Mouse (Mus musculus): ENCODE data around the gene Ppp1r12a. TPM values are rescaled to one million over a fixed set of nuclear protein-coding genes. Genes with fewer than 3 reads are reported as not detected.
A peak's percentile ranks its signal among the peaks of the same experiment; 100 is the strongest.

The Ppp1r12a gene
- polyA plus RNA-seq, 1 experiment from 2014 or later, result 104 TPM

DNA sequence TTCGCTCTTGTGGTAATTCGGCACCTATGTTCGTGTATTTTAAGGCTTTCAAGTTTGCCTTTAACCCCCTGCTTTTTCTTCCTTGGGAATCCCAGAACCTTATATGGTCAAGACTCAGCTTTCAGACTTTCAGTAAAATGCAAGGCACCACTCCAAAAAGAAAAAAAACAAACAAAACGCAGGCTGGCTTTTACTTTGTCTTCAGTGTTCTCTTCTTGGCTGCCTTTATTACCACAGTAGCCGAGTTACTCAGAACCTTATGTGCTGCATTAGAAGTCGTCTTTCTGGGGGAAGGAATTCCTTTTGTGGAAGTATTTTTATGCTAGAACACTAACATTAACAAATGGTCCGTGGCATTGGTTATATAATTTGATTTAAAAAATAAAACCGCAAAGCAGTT, 22.8 kb downstream of the Ppp1r12a start:
- H3K4me1 ChIP-seq, result peaks cover 8% of the 10 kb centered on the region
- H3K4me2 ChIP-seq, result no peak overlapping the region
- H3K27ac ChIP-seq, result peak overlapping the region; percentile 13; the same call in 1 of the 2 replicates
- H3K27me3 ChIP-seq, result no peaks in the 10 kb centered on the region
- no peaks in the 10 kb centered on the region for H3K36me3 ChIP-seq
- no peak overlapping the region for H3K9ac ChIP-seq
- ATAC-seq (ENCODE audit: borderline replicate concordance, extremely low read depth, low FRiP score, low TSS enrichment), result no peak
- WGBS, result 57% methylated on average over 8 of the region's 8 CpGs
- H3K9me3 ChIP-seq, result no peaks in the 10 kb centered on the region
- H3K4me3 ChIP-seq, result no peak overlapping the region

DNA sequence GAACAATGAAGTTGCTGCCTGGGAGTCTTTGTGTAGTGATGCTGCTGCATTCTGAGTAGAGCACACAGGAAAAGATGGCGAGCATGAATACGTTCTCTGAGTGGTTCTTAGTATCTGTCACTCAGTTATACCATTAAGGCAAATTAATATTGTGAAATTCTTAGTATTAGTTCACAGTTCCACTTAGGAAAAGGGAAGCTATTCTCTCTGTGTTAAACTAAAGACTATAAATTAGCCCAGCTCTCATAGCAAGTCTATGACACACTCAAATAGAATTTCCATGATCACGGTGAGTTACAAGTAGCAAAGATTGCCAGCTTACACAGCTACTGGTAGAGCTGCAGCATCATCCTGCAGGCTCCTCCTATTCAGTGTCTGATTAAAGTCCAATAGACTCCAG, 23.3 kb downstream of the Ppp1r12a start:
- no peak for ATAC-seq (ENCODE audit: borderline replicate concordance, extremely low read depth, low FRiP score, low TSS enrichment)
- no peak overlapping the region for H3K9ac ChIP-seq
- peaks cover 8% of the 10 kb centered on the region for H3K4me1 ChIP-seq
- H3K27me3 ChIP-seq, result no peaks in the 10 kb centered on the region
- 83% methylated on average over 3 of the region's 3 CpGs for WGBS
- H3K4me2 ChIP-seq, result no peak overlapping the region
- no peak overlapping the region for H3K4me3 ChIP-seq
- H3K36me3 ChIP-seq, result no peaks in the 10 kb centered on the region
- no peaks in the 10 kb centered on the region for H3K9me3 ChIP-seq
- no peak overlapping the region for H3K27ac ChIP-seq

DNA sequence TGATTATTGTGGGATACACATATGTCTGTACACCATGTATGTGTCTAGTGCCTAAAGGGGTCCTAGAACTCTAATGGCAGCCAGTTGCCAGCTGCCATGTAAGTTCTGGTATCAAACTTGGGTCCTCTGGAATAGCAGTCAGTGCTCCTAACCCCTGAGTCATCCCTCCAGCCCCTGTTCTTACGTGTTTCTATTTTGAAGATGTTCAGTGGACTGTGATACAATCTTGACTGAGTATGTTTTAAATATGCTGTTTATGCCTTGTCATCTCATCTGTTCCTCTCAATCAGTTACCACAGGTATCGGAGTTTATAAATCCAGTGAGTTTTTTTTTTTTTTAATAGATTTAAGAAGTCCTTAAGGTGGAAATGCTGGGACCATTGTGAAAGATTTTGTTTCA, 27.3 kb downstream of the Ppp1r12a start:
- no peak for ATAC-seq (ENCODE audit: borderline replicate concordance, extremely low read depth, low FRiP score, low TSS enrichment)
- Histone ChIP-seq H3K27me3 (no peaks in the 10 kb centered on the region), H3K4me3 (no peak overlapping the region), H3K9ac (no peak overlapping the region), H3K9me3 (no peaks in the 10 kb centered on the region), H3K27ac (no peak overlapping the region), H3K4me1 (peaks cover 8% of the 10 kb centered on the region; the same call in 1 of the 2 replicates), H3K36me3 (no peaks in the 10 kb centered on the region), H3K4me2 (no peak overlapping the region)
- WGBS, result 87% methylated on average over 2 of the region's 2 CpGs

DNA sequence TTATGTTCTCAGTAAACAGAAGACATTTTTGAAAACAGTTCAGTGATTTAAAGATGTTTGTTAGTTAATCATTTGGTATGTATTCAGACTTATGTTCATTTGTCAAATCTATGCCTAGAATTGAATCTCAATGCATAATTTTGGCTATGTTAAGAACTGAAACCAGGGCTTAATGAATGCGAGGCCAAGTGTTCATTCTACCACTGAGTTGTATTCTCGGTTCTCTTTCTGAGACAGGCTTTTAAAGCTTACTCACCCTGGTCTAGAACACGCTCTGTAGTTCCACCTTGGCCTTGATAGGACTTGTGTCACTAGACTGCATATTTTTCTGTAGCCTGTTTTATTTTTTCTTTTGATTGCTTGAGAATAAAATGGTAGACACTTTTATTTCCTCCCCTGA, 28.0 kb downstream of the Ppp1r12a start:
- 84% methylated on average over 3 of the region's 3 CpGs for WGBS
- no peak overlapping the region for H3K9ac ChIP-seq
- H3K27ac ChIP-seq, result no peak overlapping the region
- no peak overlapping the region for H3K4me2 ChIP-seq
- no peaks in the 10 kb centered on the region for H3K36me3 ChIP-seq
- no peak overlapping the region for H3K4me3 ChIP-seq
- H3K27me3 ChIP-seq, result no peaks in the 10 kb centered on the region
- no peaks in the 10 kb centered on the region for H3K9me3 ChIP-seq
- ATAC-seq (ENCODE audit: borderline replicate concordance, extremely low read depth, low FRiP score, low TSS enrichment), result no peak
- H3K4me1 ChIP-seq, result peaks cover 3% of the 10 kb centered on the region; the same call in 1 of the 2 replicates

DNA sequence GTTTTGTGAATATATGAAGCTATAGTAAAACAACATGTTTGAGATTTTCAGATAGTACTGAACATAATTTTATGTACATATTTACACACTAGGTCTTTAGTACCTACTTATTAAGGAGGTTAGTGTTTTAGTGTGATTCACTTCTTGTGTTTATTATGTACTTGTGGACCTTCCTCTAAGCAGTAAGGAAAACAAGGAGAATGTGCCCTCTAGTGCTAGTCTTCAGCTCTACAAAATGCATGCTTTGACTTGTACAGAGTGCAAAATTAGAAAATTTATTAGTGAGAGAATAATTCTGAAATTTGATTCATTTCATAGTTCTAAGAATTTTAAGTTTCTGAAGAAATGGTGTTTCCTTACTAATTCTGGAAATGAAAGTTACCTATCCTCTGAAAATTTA, 28.6 kb downstream of the Ppp1r12a start:
- H3K4me3 ChIP-seq, result no peak overlapping the region
- ATAC-seq (ENCODE audit: borderline replicate concordance, extremely low read depth, low FRiP score, low TSS enrichment), result no peak; the same call in 1 of the 2 replicates

DNA sequence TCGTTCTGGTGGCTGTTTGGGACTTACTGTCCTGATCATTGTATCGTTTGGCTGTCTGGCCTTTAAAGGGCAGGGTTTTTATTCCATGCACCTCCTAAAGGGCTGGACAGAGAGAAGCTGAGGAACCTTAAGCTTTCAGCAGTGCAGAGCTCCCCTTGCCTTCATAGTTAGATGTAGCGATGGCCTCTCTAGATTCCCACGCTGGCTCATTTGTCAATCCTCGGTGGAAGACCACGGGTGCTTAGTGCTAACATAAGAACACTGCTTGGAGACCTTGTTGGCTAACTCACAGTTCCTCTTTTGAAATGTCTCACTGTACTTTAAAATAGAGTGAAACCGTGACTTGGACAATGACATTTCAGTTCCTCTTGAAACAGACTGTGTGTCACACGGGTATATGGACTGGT, 29.4 kb downstream of the Ppp1r12a start:
- Histone ChIP-seq H3K27me3 (no peaks in the 10 kb centered on the region), H3K4me1 (peaks cover 4% of the 10 kb centered on the region; the same call in 1 of the 2 replicates), H3K9me3 (no peaks in the 10 kb centered on the region), H3K36me3 (no peaks in the 10 kb centered on the region), H3K27ac (no peak overlapping the region), H3K9ac (no peak overlapping the region), H3K4me2 (no peak overlapping the region), H3K4me3 (no peak overlapping the region)
- ATAC-seq (ENCODE audit: borderline replicate concordance, extremely low read depth, low FRiP score, low TSS enrichment), result no peak
- 41% methylated on average over 8 of the region's 8 CpGs for WGBS

More for the DNA sequence above, 28.6 kb downstream of the Ppp1r12a start:
- no peaks in the 10 kb centered on the region for H3K36me3 ChIP-seq
- no peaks in the 10 kb centered on the region for H3K27me3 ChIP-seq
- H3K27ac ChIP-seq, result no peak overlapping the region
- H3K9me3 ChIP-seq, result no peaks in the 10 kb centered on the region
- H3K4me1 ChIP-seq, result peaks cover 3% of the 10 kb centered on the region; the same call in 1 of the 2 replicates
- H3K9ac ChIP-seq, result no peak overlapping the region
- H3K4me2 ChIP-seq, result no peak overlapping the region

DNA sequence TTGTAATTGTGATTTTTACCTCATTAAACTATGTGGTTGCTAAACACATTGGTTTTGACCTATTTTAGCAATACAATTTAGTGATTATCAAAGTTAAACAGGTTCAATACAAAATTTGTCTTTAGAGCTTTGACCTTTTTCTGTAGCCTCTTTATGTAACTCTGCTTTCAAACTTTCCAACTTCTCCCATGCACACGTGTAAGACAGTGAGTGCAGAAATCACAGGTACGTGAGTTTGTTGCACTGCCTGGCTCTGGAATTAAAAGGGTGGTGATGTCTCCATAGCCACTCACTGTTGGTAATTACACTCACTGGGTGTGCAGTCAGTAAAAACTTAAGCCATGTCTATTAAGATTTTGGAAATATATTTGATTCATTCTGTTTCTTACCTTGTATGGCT, 30.3 kb downstream of the Ppp1r12a start:
- 71% methylated on average over 2 of the region's 2 CpGs for WGBS
- H3K27me3 ChIP-seq, result no peaks in the 10 kb centered on the region
- ATAC-seq (ENCODE audit: borderline replicate concordance, extremely low read depth, low FRiP score, low TSS enrichment), result no peak
- no peak overlapping the region for H3K4me2 ChIP-seq
- H3K9ac ChIP-seq, result no peak overlapping the region
- no peaks in the 10 kb centered on the region for H3K9me3 ChIP-seq
- peaks cover 5% of the 10 kb centered on the region; the same call in 1 of the 2 replicates for H3K4me1 ChIP-seq
- H3K27ac ChIP-seq, result no peak overlapping the region
- no peaks in the 10 kb centered on the region for H3K36me3 ChIP-seq
- no peak overlapping the region for H3K4me3 ChIP-seq

DNA sequence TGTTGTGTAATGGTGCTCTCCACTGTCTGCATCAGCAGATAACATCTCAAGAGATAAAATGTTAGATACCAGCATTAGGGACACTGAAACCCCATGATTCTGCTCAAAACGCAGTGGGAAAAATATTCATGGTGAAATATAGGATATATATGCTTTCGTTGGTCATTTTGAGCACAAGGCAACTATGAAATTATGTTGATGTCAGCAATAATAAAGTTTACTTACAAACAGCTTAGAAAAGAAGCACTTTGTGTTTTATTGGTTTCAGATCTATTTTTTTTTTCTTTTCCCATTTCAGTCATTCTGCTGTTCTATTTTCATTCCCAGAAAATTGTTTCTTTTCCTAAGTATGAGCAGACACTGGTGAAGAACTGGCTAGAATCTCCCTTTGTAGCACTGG, 34.1 kb downstream of the Ppp1r12a start:
- no peak overlapping the region for H3K9ac ChIP-seq
- H3K27me3 ChIP-seq, result no peaks in the 10 kb centered on the region
- peaks cover 6% of the 10 kb centered on the region; the same call in 1 of the 2 replicates for H3K36me3 ChIP-seq
- no peak overlapping the region for H3K27ac ChIP-seq
- no peak overlapping the region for H3K4me2 ChIP-seq
- peaks cover 5% of the 10 kb centered on the region; the same call in 1 of the 2 replicates for H3K4me1 ChIP-seq
- H3K4me3 ChIP-seq, result no peak overlapping the region
- 92% methylated on average over 2 of the region's 2 CpGs for WGBS
- H3K9me3 ChIP-seq, result no peaks in the 10 kb centered on the region
- no peak for ATAC-seq (ENCODE audit: borderline replicate concordance, extremely low read depth, low FRiP score, low TSS enrichment)

DNA sequence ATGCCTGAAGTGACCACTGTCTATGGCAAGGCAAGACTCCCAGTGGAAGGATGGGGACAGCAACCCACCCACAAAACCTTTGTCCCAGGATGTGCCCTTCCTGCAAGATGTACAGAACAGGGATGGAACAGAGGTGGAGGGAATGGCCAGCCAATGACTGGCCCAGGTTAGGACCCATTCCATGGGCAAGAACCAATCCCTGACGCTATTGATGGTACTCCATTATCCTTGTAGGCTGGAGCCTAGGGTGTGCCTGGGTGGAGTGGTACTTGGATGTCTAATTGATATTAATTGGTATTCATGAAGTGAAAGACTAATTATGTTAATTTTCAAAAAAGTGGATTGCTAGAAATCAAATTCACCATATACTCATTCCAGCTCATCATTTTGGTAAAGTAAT, 35.5 kb downstream of the Ppp1r12a start:
- WGBS, result 100% methylated on average over 1 of the region's 1 CpGs
- no peak overlapping the region for H3K4me3 ChIP-seq

DNA sequence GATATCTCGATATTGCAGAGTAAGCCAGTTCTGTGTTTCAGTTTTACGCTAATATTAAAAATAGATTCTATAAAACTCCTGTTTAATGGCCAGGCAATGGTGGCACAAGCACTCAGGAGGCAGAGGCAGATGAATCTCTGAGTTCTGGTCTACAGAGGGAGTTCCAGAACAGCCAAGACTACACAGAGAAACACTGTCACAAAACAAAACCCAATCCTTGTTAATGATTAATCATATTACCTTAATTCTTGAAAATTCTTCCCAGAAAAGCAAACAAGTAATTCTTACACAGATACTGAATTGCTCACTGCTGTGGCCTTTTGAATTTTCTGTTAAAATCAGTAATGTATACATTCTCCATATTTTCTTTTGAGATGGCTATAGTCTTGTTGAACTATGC, 37.0 kb downstream of the Ppp1r12a start:
- H3K4me1 ChIP-seq, result 0 out of 2 replicates have a peak, but pooled peaks cover 2% of the 10 kb centered on the region
- no peak overlapping the region for H3K9ac ChIP-seq
- H3K27ac ChIP-seq, result no peak overlapping the region
- H3K4me3 ChIP-seq, result no peak overlapping the region
- no peaks in the 10 kb centered on the region for H3K27me3 ChIP-seq
- H3K4me2 ChIP-seq, result no peak overlapping the region
- H3K9me3 ChIP-seq, result no peaks in the 10 kb centered on the region
- 86% methylated on average over 2 of the region's 2 CpGs for WGBS
- no peak for ATAC-seq (ENCODE audit: borderline replicate concordance, extremely low read depth, low FRiP score, low TSS enrichment)
- peaks cover 6% of the 10 kb centered on the region; the same call in 1 of the 2 replicates for H3K36me3 ChIP-seq

More for the DNA sequence above, 35.5 kb downstream of the Ppp1r12a start:
- H3K27me3 ChIP-seq, result no peaks in the 10 kb centered on the region
- H3K36me3 ChIP-seq, result peaks cover 6% of the 10 kb centered on the region; the same call in 1 of the 2 replicates
- H3K27ac ChIP-seq, result no peak overlapping the region
- H3K4me1 ChIP-seq, result 0 out of 2 replicates have a peak, but pooled peaks cover 2% of the 10 kb centered on the region
- no peak for ATAC-seq (ENCODE audit: borderline replicate concordance, extremely low read depth, low FRiP score, low TSS enrichment)
- H3K4me2 ChIP-seq, result no peak overlapping the region
- no peaks in the 10 kb centered on the region for H3K9me3 ChIP-seq
- no peak overlapping the region for H3K9ac ChIP-seq

DNA sequence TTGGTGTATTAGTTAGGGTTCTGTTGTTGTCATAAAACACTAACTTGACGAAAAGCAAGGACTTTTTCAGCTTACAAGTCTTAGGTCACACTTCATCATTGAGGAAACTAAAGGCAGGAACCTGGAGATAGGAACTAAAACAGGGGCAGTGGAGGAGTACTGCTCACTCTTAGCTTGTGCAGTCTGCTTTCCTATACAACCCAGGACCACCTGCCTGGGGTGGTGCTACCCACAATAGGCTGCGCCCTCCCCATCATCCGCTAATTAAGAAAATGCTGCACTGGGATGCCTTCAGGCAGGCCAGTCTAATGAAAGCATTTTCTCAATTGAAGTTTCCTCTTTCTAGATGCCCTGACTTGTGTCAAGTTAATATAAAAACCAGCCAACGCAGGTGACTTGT, 40.1 kb downstream of the Ppp1r12a start:
- Histone ChIP-seq H3K36me3 (peaks cover 17% of the 10 kb centered on the region; the same call in 1 of the 2 replicates), H3K4me3 (no peak overlapping the region), H3K4me1 (no peaks in the 10 kb centered on the region), H3K9ac (no peak overlapping the region), H3K9me3 (no peaks in the 10 kb centered on the region), H3K27me3 (no peaks in the 10 kb centered on the region), H3K4me2 (no peak overlapping the region), H3K27ac (no peak overlapping the region)
- WGBS, result 93% methylated on average over 4 of the region's 4 CpGs
- ATAC-seq (ENCODE audit: borderline replicate concordance, extremely low read depth, low FRiP score, low TSS enrichment), result no peak

DNA sequence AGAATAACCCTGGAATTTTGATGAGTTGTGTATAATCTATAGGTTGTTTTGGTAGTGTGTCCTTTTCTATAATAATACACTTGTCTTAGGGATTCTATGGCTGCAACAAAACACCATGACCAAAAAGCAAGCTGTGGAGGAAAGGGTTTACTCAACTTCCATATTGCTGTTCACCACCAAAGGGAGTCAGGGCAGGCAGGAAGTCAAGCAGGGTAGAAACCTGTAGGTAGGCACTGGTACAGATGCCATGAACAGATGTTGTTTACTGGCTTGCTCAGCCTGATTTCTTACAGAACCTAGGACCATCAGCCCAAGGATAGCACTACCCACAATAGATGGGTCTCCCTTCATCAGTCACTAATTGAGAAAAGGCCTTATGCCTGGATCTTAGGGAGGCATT, 41.4 kb downstream of the Ppp1r12a start:
- Histone ChIP-seq H3K27me3 (no peaks in the 10 kb centered on the region), H3K9me3 (no peaks in the 10 kb centered on the region), H3K4me3 (no peak overlapping the region), H3K27ac (no peak overlapping the region), H3K4me1 (no peaks in the 10 kb centered on the region), H3K9ac (no peak overlapping the region), H3K4me2 (no peak overlapping the region), H3K36me3 (peaks cover 17% of the 10 kb centered on the region; the same call in 1 of the 2 replicates)
- ATAC-seq (ENCODE audit: borderline replicate concordance, extremely low read depth, low FRiP score, low TSS enrichment), result no peak

DNA sequence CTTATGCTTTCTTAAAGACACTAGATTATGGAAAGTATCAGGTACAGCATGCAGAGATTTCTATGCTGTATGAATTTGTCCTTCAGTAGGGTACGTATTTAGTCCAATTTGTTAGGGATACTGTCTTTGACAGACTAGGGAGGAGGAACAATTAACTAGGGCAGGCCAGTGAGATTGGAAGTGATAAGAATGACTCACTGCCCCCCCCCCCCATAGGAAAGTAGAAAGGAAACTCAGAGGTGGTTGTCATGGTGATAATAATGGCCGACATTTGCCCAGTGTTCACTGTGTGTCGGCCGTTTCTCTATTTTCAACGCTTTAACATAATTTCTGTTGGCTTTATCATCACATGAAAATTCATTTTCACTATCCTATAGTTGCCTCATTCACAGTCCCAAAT, 47.4 kb downstream of the Ppp1r12a start:
- no peak overlapping the region for H3K4me2 ChIP-seq
- no peak overlapping the region for H3K4me3 ChIP-seq
- no peaks in the 10 kb centered on the region for H3K9me3 ChIP-seq
- no peaks in the 10 kb centered on the region for H3K27me3 ChIP-seq
- WGBS, result 82% methylated on average over 5 of the region's 5 CpGs
- H3K9ac ChIP-seq, result no peak overlapping the region
- no peak for ATAC-seq (ENCODE audit: borderline replicate concordance, extremely low read depth, low FRiP score, low TSS enrichment)
- no peaks in the 10 kb centered on the region for H3K4me1 ChIP-seq
- H3K36me3 ChIP-seq, result peaks cover 10% of the 10 kb centered on the region; the same call in 1 of the 2 replicates
- H3K27ac ChIP-seq, result no peak overlapping the region

All from lung, embryonic 15.5 days (tissue).